Mouse (Mus musculus) embryonic stem cell, embryonic (primary cell): ENCODE data around the gene Tspan9.

Experiments
- CTCF ChIA-PET, 4 experiments: fragments of 300-600 bp in 2 of 4; fragments of 350-600 bp in 2 of 4; sonication (Branson Sonifier 250); formaldehyde crosslinking; loops; one replicate each; lab custom pipeline; 2022; ENCODE audit warnings: inconsistent platforms in 2 of 4; lab: Charles Lee
- POLR2A ChIA-PET, 4 experiments: fragments of 300-600 bp in 2 of 4; fragments of 350-600 bp in 2 of 4; sonication (Branson Sonifier 250); formaldehyde crosslinking; loops; one replicate each; lab custom pipeline; 2022; ENCODE audit warnings: antibody characterized with exemption in 4 of 4, inconsistent platforms in 1 of 4; lab: Charles Lee

The Tspan9 gene

GRCm38 (mm10) chr6:128007982-128008562, 135.3 kb downstream of the Tspan9 start:
- CTCF ChIA-PET, result interaction anchor here in 3 of 4 experiments (0.6 to 1.2 kb wide), 4 partner anchors 11 to 83 kb away, joined by 3 to 6 read pairs (median 4); no protein-coding TSS in a partner anchor
- POLR2A ChIA-PET, result interaction anchor here in 2 of 4 experiments (0.6 to 1.3 kb wide), 2 partner anchors 11 to 278 kb away, joined by 3 to 4 read pairs; no protein-coding TSS in a partner anchor

GRCm38 (mm10) chr6:128007241-128007701, 136.1 kb downstream of the Tspan9 start:
- POLR2A ChIA-PET, result interaction anchor here in 1 of 4 experiments (1.3 kb wide), 1 partner anchor 12 kb away, joined by 3 read pairs; no protein-coding TSS in a partner anchor
- CTCF ChIA-PET, result interaction anchor here in 1 of 4 experiments (1.0 kb wide), 1 partner anchor 21 kb away, joined by 4 read pairs; no protein-coding TSS in a partner anchor

GRCm38 (mm10) chr6:128006156-128006555, 137.2 kb downstream of the Tspan9 start:
- POLR2A ChIA-PET, result no interaction called here
- CTCF ChIA-PET, result interaction anchor here in 3 of 4 experiments (0.7 to 1.6 kb wide), 5 partner anchors 9 to 405 kb away, joined by 3 to 6 read pairs (median 4); no protein-coding TSS in a partner anchor

- POLR2A ChIA-PET, result interaction anchor here in 2 of 4 experiments (0.7 to 1.1 kb wide), 2 partner anchors 33 to 610 kb away, joined by 3 read pairs; no protein-coding TSS in a partner anchor
- CTCF ChIA-PET, result interaction anchor here in 2 of 4 experiments (1.5 to 1.6 kb wide), 2 partner anchors 24 kb away, joined by 3 to 5 read pairs; no protein-coding TSS in a partner anchor
These were observed 138.8 kb downstream of the Tspan9 start for GRCm38 (mm10) chr6:128004544-128004943.

- POLR2A ChIA-PET, result interaction anchor here in 1 of 4 experiments (0.7 kb wide), 1 partner anchor 28 kb away, joined by 3 read pairs; no protein-coding TSS in a partner anchor
These were observed 139.9 kb downstream of the Tspan9 start for GRCm38 (mm10) chr6:128003542-128003941.

GRCm38 (mm10) chr6:128002667-128003066, 140.7 kb downstream of the Tspan9 start:
- POLR2A ChIA-PET, result interaction anchor here in 2 of 4 experiments (0.7 to 1.3 kb wide), 2 partner anchors 8 to 27 kb away, joined by 3 to 4 read pairs; no protein-coding TSS in a partner anchor

More at GRCm38 (mm10) chr6:128003542-128003941, 139.9 kb downstream of the Tspan9 start:
- CTCF ChIA-PET, result interaction anchor here in 1 of 4 experiments (1.8 kb wide), 1 partner anchor 25 kb away, joined by 8 read pairs; no protein-coding TSS in a partner anchor

GRCm38 (mm10) chr6:128002104-128002503, 141.3 kb downstream of the Tspan9 start:
- CTCF ChIA-PET, result interaction anchor here in 2 of 4 experiments (1.2 to 1.8 kb wide), 2 partner anchors 26 to 82 kb away, joined by 3 to 8 read pairs; no protein-coding TSS in a partner anchor
- POLR2A ChIA-PET, result interaction anchor here in 1 of 4 experiments (0.5 to 1.3 kb wide), 2 partner anchors 9 to 79 kb away, joined by 4 read pairs; no protein-coding TSS in a partner anchor

More at GRCm38 (mm10) chr6:128002667-128003066, 140.7 kb downstream of the Tspan9 start:
- CTCF ChIA-PET, result interaction anchor here in 2 of 4 experiments (1.2 to 1.8 kb wide), 2 partner anchors 26 to 82 kb away, joined by 3 to 8 read pairs; no protein-coding TSS in a partner anchor

GRCm38 (mm10) chr6:128001587-128001986, 141.8 kb downstream of the Tspan9 start:
- ChIA-PET CTCF (interaction anchor here in 2 of 4 experiments (1.2 to 1.8 kb wide), 2 partner anchors 27 to 81 kb away, joined by 3 to 8 read pairs; no protein-coding TSS in a partner anchor), POLR2A (interaction anchor here in 1 of 4 experiments (1.3 kb wide), 1 partner anchor 9 kb away, joined by 4 read pairs; no protein-coding TSS in a partner anchor)

- POLR2A ChIA-PET, result no interaction called here
- CTCF ChIA-PET, result interaction anchor here in 1 of 4 experiments (1.2 kb wide), 1 partner anchor 27 kb away, joined by 3 read pairs; no protein-coding TSS in a partner anchor
These were observed 142.6 kb downstream of the Tspan9 start for GRCm38 (mm10) chr6:128000777-128001176.

- ChIA-PET POLR2A (interaction anchor here in 3 of 4 experiments (0.6 to 1.4 kb wide), 5 partner anchors 20 to 415 kb away, joined by 3 to 6 read pairs (median 3); no protein-coding TSS in a partner anchor), CTCF (interaction anchor here in 2 of 4 experiments (0.6 to 0.7 kb wide), 3 partner anchors 29 to 469 kb away, joined by 5 to 13 read pairs (median 6); no protein-coding TSS in a partner anchor)
These were observed 144.3 kb downstream of the Tspan9 start for GRCm38 (mm10) chr6:127999118-127999517.

- POLR2A ChIA-PET, result interaction anchor here in 1 of 4 experiments (0.6 kb wide), 2 partner anchors 152 to 703 kb away, joined by 3 to 4 read pairs; no protein-coding TSS in a partner anchor
- CTCF ChIA-PET, result interaction anchor here (0.5 to 1.6 kb wide), 23 partner anchors 9 to 978 kb away, joined by 3 to 10 read pairs (median 3); partner anchors contain the start of gene Tspan11 (in 1 of the 4)
These were observed 146.5 kb downstream of the Tspan9 start for GRCm38 (mm10) chr6:127996928-127997327.

GRCm38 (mm10) chr6:127992993-127993392, 150.4 kb downstream of the Tspan9 start:
- CTCF ChIA-PET, result no interaction called here
- POLR2A ChIA-PET, result no interaction called here

- CTCF ChIA-PET, result interaction anchor here in 1 of 4 experiments (1.0 kb wide), 1 partner anchor 16 kb away, joined by 3 read pairs; no protein-coding TSS in a partner anchor
- POLR2A ChIA-PET, result interaction anchor here in 1 of 4 experiments (0.7 to 1.6 kb wide), 3 partner anchors 18 to 37 kb away, joined by 3 to 4 read pairs (median 3); no protein-coding TSS in a partner anchor
These were observed 151.8 kb downstream of the Tspan9 start for GRCm38 (mm10) chr6:127991509-127992176.

GRCm38 (mm10) chr6:127989624-127990212, 153.7 kb downstream of the Tspan9 start:
- ChIA-PET POLR2A (interaction anchor here in 1 of 4 experiments (0.6 to 1.5 kb wide), 3 partner anchors 14 to 361 kb away, joined by 3 to 5 read pairs (median 4); no protein-coding TSS in a partner anchor), CTCF (interaction anchor here in 1 of 4 experiments (0.6 kb wide), 1 partner anchor 102 kb away, joined by 3 read pairs; no protein-coding TSS in a partner anchor)

GRCm38 (mm10) chr6:127988944-127989494, 154.4 kb downstream of the Tspan9 start:
- CTCF ChIA-PET, result interaction anchor here in 1 of 4 experiments (0.6 kb wide), 1 partner anchor 102 kb away, joined by 3 read pairs; no protein-coding TSS in a partner anchor
- POLR2A ChIA-PET, result interaction anchor here in 1 of 4 experiments (1.1 to 1.5 kb wide), 2 partner anchors 13 to 22 kb away, joined by 3 to 4 read pairs; no protein-coding TSS in a partner anchor

GRCm38 (mm10) chr6:127987374-127987773, 156.0 kb downstream of the Tspan9 start:
- ChIA-PET CTCF (no interaction called here), POLR2A (no interaction called here)

GRCm38 (mm10) chr6:127986357-127986756, 157.0 kb downstream of the Tspan9 start:
- CTCF ChIA-PET, result interaction anchor here in 2 of 4 experiments (1.0 to 1.4 kb wide), 2 partner anchors 11 to 16 kb away, joined by 3 read pairs; no protein-coding TSS in a partner anchor
- POLR2A ChIA-PET, result no interaction called here
